Mouse (Mus musculus): ENCODE results near the gene Zdhhc21. TPM values are rescaled to one million over a fixed set of nuclear protein-coding genes. Genes with fewer than 3 reads are reported as not detected.

Gene Zdhhc21
- total and polyA plus RNA-seq, 2 experiments, result 1.5 to 6.4 TPM

- no peaks in the 10 kb centered on the region for H3K36me3 ChIP-seq (ENCODE audit: control insufficient read depth, insufficient read depth, low read length)
- no peaks in the 10 kb centered on the region for H3K79me2 ChIP-seq (ENCODE audit: control insufficient read depth, insufficient read depth, low read length)
- no peaks in the 10 kb centered on the region for H3K27me3 ChIP-seq (ENCODE audit: control insufficient read depth, insufficient read depth, low read length)
- no peaks in the 10 kb centered on the region for H3K4me1 ChIP-seq (ENCODE audit: control insufficient read depth, insufficient read depth, low read length)
- no peak overlapping the region for H3K27ac ChIP-seq (replicated peaks; ENCODE audit: insufficient read depth, low read depth, low read length)
- H3K9ac ChIP-seq (ENCODE audit: low read depth, low read length), result no peak overlapping the region
- no peak overlapping the region for H3K4me3 ChIP-seq (ENCODE audit: insufficient read depth, low read depth, low read length)
- no peak for TF ChIP-seq CTCF (IDR thresholded peaks at IDR 0.05; ENCODE audit: low read depth, low read length)
- TF ChIP-seq POLR2A (IDR thresholded peaks at IDR 0.05; ENCODE audit: extremely low read depth, insufficient read depth, low read length), result no peak
- no peak for DNase-seq (ENCODE audit: extremely low read depth, low read depth, low spot score)
- 83% methylated on average over 2 of the region's 2 CpGs for WGBS
Measured at GRCm38 (mm10) chr4:82886148-82886547, 26.4 kb upstream of the Zdhhc21 start.

- WGBS, result 31% methylated on average over 1 of the region's 1 CpGs
- TF ChIP-seq CTCF (IDR thresholded peaks at IDR 0.05; ENCODE audit: low read depth, low read length) (no peak), POLR2A (IDR thresholded peaks at IDR 0.05; ENCODE audit: extremely low read depth, insufficient read depth, low read length) (no peak)
- no peaks in the 10 kb centered on the region for H3K4me1 ChIP-seq (ENCODE audit: control insufficient read depth, insufficient read depth, low read length)
- no peak overlapping the region for H3K27ac ChIP-seq (replicated peaks; ENCODE audit: insufficient read depth, low read depth, low read length)
- H3K9ac ChIP-seq (ENCODE audit: low read depth, low read length), result no peak overlapping the region
- H3K79me2 ChIP-seq (ENCODE audit: control insufficient read depth, insufficient read depth, low read length), result no peaks in the 10 kb centered on the region
- peak; percentile 48 for DNase-seq (ENCODE audit: extremely low read depth, low read depth, low spot score)
- H3K4me3 ChIP-seq (ENCODE audit: insufficient read depth, low read depth, low read length), result no peak overlapping the region
- no peaks in the 10 kb centered on the region for H3K36me3 ChIP-seq (ENCODE audit: control insufficient read depth, insufficient read depth, low read length)
- H3K27me3 ChIP-seq (ENCODE audit: control insufficient read depth, insufficient read depth, low read length), result no peaks in the 10 kb centered on the region
Measured at GRCm38 (mm10) chr4:82885535-82885913, 25.8 kb upstream of the Zdhhc21 start.

GRCm38 (mm10) chr4:82884636-82885534 is 25.1 kb upstream of the Zdhhc21 start, which contains the start of gene Cer1:
Gene Cer1, minus strand, starts transcription at chr4:82885148.
- no peaks in the 10 kb centered on the region for H3K79me2 ChIP-seq (ENCODE audit: control insufficient read depth, insufficient read depth, low read length)
- no peak within 1 kb of the TSS for H3K4me3 ChIP-seq (ENCODE audit: insufficient read depth, low read depth, low read length)
- WGBS, result 72% methylated on average over 18 of the region's 19 CpGs
- H3K27ac ChIP-seq (replicated peaks; ENCODE audit: insufficient read depth, low read depth, low read length), result no peak within 1 kb of the TSS
- no peak for DNase-seq (ENCODE audit: extremely low read depth, low read depth, low spot score)
- H3K4me1 ChIP-seq (ENCODE audit: control insufficient read depth, insufficient read depth, low read length), result no peaks in the 10 kb centered on the region
- H3K9ac ChIP-seq (ENCODE audit: low read depth, low read length), result no peak within 1 kb of the TSS
- H3K36me3 ChIP-seq (ENCODE audit: control insufficient read depth, insufficient read depth, low read length), result no peaks in the 10 kb centered on the region
- H3K27me3 ChIP-seq (ENCODE audit: control insufficient read depth, insufficient read depth, low read length), result no peaks in the 10 kb centered on the region
- TF ChIP-seq CTCF (IDR thresholded peaks at IDR 0.05; ENCODE audit: low read depth, low read length), result no peak
- no peak for TF ChIP-seq POLR2A (IDR thresholded peaks at IDR 0.05; ENCODE audit: extremely low read depth, insufficient read depth, low read length)

GRCm38 (mm10) chr4:82882500-82882899 is 22.7 kb upstream of the Zdhhc21 start:
- Histone ChIP-seq H3K27me3 (ENCODE audit: control insufficient read depth, insufficient read depth, low read length) (no peaks in the 10 kb centered on the region), H3K9ac (ENCODE audit: low read depth, low read length) (no peak overlapping the region), H3K27ac (replicated peaks; ENCODE audit: insufficient read depth, low read depth, low read length) (no peak overlapping the region), H3K36me3 (ENCODE audit: control insufficient read depth, insufficient read depth, low read length) (no peaks in the 10 kb centered on the region), H3K4me3 (ENCODE audit: insufficient read depth, low read depth, low read length) (no peak overlapping the region), H3K4me1 (ENCODE audit: control insufficient read depth, insufficient read depth, low read length) (no peaks in the 10 kb centered on the region), H3K79me2 (ENCODE audit: control insufficient read depth, insufficient read depth, low read length) (no peaks in the 10 kb centered on the region)
- WGBS, result 81% methylated on average over 9 of the region's 9 CpGs
- no peak for DNase-seq (ENCODE audit: extremely low read depth, low read depth, low spot score)
- TF ChIP-seq CTCF (IDR thresholded peaks at IDR 0.05; ENCODE audit: low read depth, low read length) (peak; percentile 24; the same call in 1 of the 2 replicates), POLR2A (IDR thresholded peaks at IDR 0.05; ENCODE audit: extremely low read depth, insufficient read depth, low read length) (no peak)

GRCm38 (mm10) chr4:82881366-82881765 is 21.6 kb upstream of the Zdhhc21 start:
- TF ChIP-seq CTCF (IDR thresholded peaks at IDR 0.05; ENCODE audit: low read depth, low read length) (no peak), POLR2A (IDR thresholded peaks at IDR 0.05; ENCODE audit: extremely low read depth, insufficient read depth, low read length) (no peak)
- Histone ChIP-seq H3K36me3 (ENCODE audit: control insufficient read depth, insufficient read depth, low read length) (no peaks in the 10 kb centered on the region), H3K79me2 (ENCODE audit: control insufficient read depth, insufficient read depth, low read length) (no peaks in the 10 kb centered on the region), H3K27me3 (ENCODE audit: control insufficient read depth, insufficient read depth, low read length) (no peaks in the 10 kb centered on the region), H3K4me1 (ENCODE audit: control insufficient read depth, insufficient read depth, low read length) (no peaks in the 10 kb centered on the region), H3K4me3 (ENCODE audit: insufficient read depth, low read depth, low read length) (no peak overlapping the region), H3K9ac (ENCODE audit: low read depth, low read length) (no peak overlapping the region), H3K27ac (replicated peaks; ENCODE audit: insufficient read depth, low read depth, low read length) (no peak overlapping the region)
- no peak for DNase-seq (ENCODE audit: extremely low read depth, low read depth, low spot score)
- 73% methylated on average over 3 of the region's 3 CpGs for WGBS

GRCm38 (mm10) chr4:82880243-82880642 is 20.5 kb upstream of the Zdhhc21 start:
- no peaks in the 10 kb centered on the region for H3K79me2 ChIP-seq (ENCODE audit: control insufficient read depth, insufficient read depth, low read length)
- H3K4me1 ChIP-seq (ENCODE audit: control insufficient read depth, insufficient read depth, low read length), result no peaks in the 10 kb centered on the region
- H3K27ac ChIP-seq (replicated peaks; ENCODE audit: insufficient read depth, low read depth, low read length), result no peak overlapping the region
- no peak overlapping the region for H3K4me3 ChIP-seq (ENCODE audit: insufficient read depth, low read depth, low read length)
- WGBS, result 89% methylated on average over 2 of the region's 2 CpGs
- TF ChIP-seq POLR2A (IDR thresholded peaks at IDR 0.05; ENCODE audit: extremely low read depth, insufficient read depth, low read length), result no peak
- TF ChIP-seq CTCF (IDR thresholded peaks at IDR 0.05; ENCODE audit: low read depth, low read length), result no peak
- H3K9ac ChIP-seq (ENCODE audit: low read depth, low read length), result no peak overlapping the region
- DNase-seq (ENCODE audit: extremely low read depth, low read depth, low spot score), result no peak
- H3K27me3 ChIP-seq (ENCODE audit: control insufficient read depth, insufficient read depth, low read length), result no peaks in the 10 kb centered on the region
- H3K36me3 ChIP-seq (ENCODE audit: control insufficient read depth, insufficient read depth, low read length), result no peaks in the 10 kb centered on the region
